Mouse (Mus musculus): Measurements from ENCODE around the gene C130074G19Rik. TPM values are rescaled to one million over a fixed set of nuclear protein-coding genes. Genes with fewer than 3 reads are reported as not detected.
A peak's percentile ranks its signal among the peaks of the same experiment; 100 is the strongest.

C130074G19Rik gene
- total RNA-seq (2021): 10 to 100 TPM; 30.8 to 37.5 TPM

DNA sequence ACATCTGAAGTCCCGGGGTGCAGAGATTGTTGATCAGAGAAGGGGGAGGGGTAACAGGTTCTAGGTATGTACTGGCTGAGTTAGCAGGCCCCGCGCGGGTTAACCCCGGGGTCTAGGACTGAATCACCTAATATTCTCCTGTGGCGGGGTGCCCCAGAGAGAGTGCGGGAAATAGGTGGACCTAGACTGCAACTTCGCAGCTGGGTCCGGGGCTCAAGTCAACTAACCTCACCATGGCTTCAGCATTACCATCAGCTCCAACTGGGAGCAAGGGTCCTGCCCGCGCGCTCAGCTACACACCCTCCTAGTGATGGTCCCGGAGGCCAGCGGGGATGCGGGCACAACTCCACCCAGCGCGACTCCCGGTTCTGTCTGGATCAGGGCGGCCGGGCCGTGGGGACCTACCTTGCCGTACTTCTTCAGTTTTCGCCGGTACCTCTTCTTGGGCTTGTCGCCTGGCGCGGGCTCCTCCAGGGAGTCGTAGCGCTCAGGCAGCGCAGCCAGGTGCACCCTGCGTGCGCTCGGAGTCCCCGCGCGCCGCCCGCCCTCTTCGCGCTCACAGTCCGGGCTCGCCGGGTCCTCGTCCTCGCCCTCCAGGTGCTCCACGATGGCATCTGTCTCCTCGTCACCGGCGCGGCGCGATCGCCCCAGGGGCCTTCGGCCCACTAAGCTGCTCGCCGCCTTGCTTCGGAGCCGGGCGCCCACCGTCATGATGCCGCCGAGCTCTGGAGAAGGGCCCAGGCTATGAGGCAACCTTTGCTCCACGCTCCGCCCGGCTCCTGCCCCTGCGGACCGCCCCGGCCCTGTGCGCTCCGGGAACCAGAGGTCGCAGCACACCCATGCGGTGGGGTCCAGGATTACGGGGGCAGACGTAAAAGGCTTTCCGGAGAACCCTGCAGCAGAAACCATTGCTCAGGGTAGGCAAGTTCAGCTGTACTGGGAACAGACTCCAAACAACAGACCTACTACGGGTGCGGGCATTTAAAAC lies at the start of gene C130074G19Rik:
C130074G19Rik (minus strand) TSS at position 938 of the 988 bp plus-strand sequence.
- intact Hi-C loops (cut with DNase I): loop anchor here (1.0 to 2.0 kb wide), 2 partner anchors 29 to 58 kb away; no protein-coding TSS in a partner anchor
- DNase-seq: peak; percentile 70 to 79

DNA sequence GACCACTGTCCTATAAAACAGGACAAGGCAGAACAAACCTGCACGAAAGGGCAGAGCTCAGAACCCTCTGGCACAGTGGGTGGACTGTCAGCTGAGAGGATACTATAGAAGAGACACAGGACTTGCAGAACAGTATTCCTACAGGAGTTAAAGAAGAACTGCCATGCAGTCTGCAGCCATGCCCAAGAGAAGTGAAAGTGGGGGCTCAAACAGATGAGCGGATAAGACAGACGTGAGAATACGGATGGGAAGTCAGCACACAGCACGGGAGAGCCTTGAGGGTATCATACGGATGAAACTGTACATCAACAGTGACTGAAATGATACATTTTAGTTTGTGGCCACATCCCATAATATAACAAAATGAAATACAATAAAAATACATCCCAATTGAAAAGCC lies 48.1 kb upstream of the C130074G19Rik start:
- intact Hi-C loops (cut with DNase I): no loop called here
- no peak for DNase-seq

DNA sequence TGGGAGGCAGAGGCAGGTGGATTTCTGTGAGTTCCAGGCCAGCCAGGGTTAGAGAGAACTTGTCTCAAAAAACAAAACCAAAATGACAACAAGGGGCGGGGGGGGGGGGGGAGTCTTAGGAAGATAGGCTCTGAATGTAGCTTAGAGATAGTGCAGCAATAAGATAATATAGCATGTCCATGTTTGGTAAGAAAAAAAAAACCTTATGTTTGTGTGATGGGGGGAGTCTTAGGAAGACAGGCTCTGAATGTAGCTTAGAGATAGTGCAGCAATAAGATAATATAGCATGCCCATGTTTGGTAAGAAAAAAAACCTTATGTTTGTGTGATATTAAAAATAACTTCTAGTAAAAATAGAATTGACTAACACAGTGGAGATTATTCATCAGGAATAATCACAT lies 45.4 kb upstream of the C130074G19Rik start:
- intact Hi-C loops (cut with DNase I): no loop called here
- DNase-seq: no peak

DNA sequence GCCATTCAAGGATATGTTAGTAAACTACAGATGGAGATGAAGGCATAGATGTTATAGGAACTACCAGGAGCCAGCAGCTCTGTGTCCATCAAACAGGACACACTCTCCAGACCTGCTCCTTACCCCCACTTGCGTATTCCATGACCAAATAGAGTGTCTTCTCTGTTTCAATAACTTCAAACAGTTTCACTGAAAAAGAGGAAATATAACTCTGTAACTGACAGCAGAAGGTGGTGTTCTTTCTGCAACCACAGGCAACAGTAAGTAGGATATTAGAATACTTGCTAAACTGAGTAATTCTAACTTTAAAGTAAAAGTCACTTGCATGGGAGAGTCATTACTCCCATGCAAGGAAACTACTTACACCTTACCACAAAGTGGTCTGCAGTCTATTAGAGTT lies 44.9 kb upstream of the C130074G19Rik start:
- intact Hi-C loops (cut with DNase I): no loop called here
- no peak for DNase-seq

DNA sequence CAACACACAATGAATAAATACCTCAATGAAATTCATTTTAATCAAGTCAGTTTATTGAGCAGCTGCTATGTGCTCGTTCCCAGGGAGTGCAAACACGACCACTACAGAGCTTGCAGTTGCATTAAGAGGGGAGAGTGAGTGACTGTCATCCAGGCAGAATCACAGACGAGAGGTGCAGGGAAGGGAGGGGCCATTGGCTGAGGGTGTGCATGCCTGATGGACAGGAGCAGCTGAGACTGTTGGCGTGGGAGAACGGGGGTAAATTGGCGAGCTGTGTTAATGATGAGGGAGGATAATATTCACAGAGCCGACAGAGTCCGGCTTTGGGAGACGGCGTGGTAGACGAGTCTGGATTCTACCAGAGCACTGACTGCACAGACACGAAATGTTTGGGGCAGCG lies 39.8 kb upstream of the C130074G19Rik start:
- intact Hi-C loops (cut with DNase I): no loop called here
- DNase-seq: no peak

DNA sequence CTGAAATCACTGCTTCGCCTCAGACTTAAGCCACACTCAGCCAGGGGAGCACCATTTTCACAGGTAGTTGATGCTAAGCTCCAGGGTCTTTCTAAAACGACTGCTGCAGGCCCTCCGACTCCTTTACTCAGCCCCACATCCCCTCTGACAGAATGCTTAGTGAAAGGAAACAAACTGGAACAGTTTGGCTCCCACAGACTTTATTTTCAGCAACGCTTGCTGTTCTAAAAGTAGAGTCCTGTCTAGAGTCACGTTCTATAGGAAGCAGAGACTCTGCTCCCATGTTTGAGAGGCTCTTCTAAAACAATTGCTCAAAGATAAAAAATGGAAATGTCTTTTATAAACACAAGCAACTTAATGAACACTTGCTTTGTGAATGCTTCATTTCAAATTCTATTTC lies 37.0 kb upstream of the C130074G19Rik start:
- DNase-seq: no peak
- intact Hi-C loops (cut with DNase I): no loop called here

DNA sequence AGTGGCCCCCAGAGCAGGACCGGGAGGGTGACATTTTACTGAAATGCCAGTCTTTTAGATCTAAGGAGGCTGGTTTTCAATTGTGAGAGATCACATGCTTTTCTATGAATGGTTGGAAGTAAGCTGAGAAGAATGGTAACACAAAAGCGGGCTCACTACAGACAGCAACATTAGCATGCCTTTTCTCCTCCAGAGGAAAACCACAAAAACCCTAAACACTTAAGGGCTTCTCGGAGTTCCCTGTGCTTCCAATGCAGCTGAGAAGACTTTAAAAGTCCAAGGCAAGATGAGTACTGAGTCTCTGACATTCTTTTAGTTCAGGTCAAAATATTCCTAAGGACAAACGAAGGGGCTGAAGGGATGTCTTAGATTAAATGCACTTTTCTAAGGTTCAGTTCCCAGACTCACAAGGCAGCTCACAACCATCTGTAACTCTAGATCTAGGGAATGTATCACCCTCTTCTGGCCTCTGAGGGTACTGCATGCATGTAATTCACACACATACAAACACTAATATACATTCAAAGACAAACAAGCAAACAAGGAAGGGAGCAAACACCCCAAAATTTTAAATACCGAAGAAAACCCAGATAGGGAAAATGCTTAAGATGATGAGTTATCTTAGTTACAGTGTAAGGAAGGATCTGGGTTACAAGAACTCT lies 35.3 kb upstream of the C130074G19Rik start:
- intact Hi-C loops (cut with DNase I): no loop called here
- no peak for DNase-seq

DNA sequence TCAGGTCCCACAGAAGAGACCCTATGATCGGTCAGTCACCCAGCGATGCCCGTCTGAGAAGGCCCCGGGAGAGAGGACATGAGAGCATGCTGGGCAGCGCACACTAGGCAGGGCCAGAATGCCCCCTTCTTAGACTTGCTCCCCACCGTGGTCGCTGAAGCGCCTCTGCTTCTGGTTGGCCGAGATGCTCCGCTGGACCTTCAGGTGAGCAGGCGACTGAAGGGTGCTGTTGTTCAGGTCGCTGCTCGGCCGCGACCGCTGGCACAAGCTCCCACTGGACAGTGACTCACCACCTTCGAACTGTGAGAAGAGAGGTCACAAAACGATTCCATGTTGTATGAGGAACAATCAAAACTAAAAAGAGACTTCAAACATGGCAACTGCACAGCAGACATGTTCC lies 29.3 kb upstream of the C130074G19Rik start:
- intact Hi-C loops (cut with DNase I): no loop called here
- no peak for DNase-seq

DNA sequence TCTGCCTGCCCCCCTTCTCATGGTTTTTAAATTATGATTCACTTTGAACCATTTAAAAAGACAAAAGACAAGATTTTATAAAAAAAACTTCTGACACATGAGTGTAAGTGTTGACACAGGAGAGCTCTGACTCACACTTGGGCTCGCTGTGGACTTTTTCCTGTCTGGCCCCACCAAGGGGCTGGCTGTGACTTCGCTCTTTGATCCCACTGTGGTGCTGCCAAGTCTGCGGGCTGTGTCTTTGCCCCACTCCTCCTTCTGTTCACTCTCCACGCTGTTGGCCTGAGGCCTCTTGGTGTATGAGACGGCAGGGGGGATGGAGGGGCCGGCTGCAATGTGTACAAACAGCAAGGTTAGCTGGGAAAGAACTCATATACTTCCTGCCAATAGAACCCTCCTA lies 28.8 kb upstream of the C130074G19Rik start:
- peak; percentile 13 to 24 for DNase-seq

DNA sequence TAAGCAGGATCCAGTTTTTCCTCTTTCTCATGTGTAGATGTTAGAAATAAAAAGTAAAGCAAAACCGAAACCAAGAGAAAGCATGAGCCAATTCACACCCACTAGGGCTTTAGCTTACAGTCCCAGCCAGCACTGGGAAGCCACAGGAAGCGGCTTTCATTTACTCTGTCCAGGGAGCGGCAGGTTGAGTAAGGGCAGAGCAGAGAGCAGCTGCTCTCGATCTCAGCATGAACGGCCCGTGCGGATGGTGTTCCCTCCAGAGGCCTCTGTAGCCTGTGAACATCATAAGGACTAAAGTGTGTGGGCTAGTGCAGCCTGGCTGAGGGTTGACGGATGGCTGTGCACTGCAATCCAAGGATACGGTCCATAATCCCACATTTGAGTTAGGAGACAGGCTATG lies 25.5 kb upstream of the C130074G19Rik start:
- intact Hi-C loops (cut with DNase I): no loop called here

More for the DNA sequence above, 28.8 kb upstream of the C130074G19Rik start:
- intact Hi-C loops (cut with DNase I): no loop called here

DNA sequence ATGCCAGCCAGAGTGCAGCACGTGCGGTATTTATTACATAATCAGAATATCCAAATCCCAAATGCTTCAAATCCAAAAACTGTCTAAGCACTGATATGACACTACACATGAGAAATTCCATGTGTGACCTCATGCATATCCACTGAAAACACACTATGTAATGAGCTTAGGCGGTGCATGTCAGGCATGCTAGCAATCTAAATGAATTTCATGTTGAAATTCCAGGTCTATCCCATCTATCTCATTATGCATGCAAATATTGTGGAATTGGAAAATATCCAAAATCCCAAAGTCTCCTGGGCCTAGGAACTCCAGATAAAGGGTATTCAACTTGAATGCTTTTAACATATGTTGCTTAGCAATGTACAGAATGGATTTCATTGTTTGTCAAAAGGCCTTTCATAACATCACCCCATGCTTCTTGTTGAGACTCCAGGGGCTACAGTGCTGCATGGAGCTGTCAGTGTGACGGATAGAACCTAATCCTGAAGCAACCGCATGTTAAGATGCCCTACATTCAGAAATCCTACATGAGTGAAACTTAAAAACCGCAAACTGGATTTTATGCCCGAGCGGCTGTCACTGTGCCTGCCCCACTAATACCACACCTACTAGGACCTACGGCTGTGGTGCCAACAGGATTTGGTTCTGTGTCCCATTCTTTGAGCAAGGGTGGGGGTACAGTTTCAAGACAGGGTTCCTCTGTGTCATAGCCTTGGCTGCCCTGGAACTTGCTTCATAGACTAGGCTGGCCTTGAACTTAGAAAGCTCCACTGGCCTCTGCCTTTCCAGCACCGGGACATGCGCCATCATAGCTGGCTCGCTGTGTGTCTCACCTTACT lies 23.1 kb upstream of the C130074G19Rik start:
- intact Hi-C loops (cut with DNase I): no loop called here
- DNase-seq: no peak

More for the DNA sequence above, 25.5 kb upstream of the C130074G19Rik start:
- peak; percentile 14 to 27 for DNase-seq

DNA sequence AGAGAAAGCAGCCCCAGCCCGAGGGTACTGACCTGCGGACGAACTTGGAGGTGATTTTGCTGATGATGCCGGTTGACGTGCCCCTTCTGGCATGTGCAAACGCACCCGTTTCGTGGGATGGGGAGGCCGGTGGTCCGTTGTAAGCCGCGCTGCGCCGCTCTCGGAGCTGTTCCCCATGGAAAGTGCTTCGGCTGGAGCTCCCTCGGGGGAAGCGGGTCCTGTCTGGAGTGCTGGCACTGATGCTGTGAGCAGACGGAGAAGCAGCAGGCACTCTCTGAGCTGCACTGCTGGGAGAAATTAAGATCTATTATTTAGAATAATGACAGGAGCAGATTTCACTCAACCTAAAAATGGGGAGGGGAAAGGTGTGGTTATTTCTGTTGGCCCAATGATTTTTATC lies 22.4 kb upstream of the C130074G19Rik start:
- no peak for DNase-seq
- intact Hi-C loops (cut with DNase I): no loop called here

DNA sequence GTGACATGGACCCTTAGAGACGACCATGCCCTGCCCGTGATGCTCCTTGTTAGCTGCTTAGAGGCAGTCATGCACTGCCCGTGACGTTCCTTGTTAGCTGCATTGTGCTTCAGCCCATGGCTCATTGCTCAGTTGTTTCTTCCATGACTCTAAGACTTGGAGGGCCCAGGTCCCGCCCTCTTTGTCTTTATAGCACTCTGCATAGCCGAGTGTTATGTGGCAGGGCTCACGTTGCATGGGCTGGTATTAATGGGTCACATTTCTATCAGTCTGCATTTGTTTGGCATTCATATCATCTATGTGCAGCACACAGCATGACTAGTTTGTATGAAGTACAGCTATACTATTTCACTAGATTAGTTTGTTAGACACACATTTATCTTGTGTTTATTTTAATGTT lies 20.7 kb upstream of the C130074G19Rik start:
- intact Hi-C loops (cut with DNase I): no loop called here
- no peak for DNase-seq

DNA sequence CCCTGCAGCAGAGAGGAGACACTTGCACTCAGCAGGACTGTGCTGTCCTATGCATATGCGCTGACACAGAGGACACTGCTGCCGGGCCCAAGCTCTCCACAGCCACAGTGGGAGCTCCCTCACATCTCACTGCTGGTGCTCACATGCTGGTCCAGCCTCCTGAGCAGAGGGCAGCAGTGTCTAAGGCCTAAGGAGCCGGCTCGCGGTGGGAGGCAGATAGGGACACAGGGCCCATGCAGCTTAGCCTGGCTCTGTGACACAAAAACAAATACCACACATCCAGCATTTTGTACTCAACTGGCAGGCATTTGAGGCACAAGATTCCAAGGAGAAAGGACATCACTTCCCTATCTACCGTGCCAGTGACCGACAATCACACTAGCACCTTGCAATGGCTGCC lies 19.9 kb upstream of the C130074G19Rik start:
- DNase-seq: no peak
- intact Hi-C loops (cut with DNase I): no loop called here

DNA sequence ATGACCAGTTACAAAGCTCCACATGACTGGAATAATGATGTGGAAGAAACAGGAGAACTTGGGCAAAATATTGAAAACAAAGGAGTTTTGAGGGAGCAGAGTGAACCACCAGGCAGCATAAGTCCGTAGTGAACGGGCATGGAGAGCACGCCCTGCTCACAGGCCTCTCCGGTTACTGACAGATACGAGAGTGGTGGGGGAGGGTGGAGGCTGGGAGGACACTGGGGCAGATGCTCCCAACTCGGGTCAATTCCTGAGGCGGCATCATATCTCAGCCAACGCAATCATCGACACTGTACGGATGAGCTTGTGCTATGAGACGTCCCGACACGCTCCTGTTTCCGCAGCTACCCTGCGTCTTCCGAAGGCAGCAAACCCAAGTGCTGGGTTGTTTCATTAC lies 14.3 kb upstream of the C130074G19Rik start:
- intact Hi-C loops (cut with DNase I): no loop called here
- no peak for DNase-seq

DNA sequence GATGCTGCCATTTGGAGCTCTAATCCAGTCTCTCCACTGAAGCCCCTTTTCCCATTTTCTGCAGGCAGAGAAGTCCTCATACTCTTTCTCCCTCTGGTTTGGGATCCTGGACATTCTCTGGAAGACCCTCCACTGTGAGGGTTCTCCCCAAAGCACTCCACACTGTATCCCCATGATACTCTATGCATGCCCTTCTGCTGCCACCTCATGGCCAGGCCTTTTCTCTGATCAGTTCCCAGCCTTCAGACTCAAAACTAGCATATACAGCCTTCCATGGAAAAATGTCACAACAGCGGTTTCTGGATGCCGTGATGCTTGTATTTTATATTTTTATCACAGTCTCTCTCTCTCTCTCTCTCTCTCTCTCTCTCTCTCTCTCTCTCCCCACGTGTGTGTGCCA lies 9.0 kb upstream of the C130074G19Rik start:
- intact Hi-C loops (cut with DNase I): no loop called here
- DNase-seq: no peak

DNA sequence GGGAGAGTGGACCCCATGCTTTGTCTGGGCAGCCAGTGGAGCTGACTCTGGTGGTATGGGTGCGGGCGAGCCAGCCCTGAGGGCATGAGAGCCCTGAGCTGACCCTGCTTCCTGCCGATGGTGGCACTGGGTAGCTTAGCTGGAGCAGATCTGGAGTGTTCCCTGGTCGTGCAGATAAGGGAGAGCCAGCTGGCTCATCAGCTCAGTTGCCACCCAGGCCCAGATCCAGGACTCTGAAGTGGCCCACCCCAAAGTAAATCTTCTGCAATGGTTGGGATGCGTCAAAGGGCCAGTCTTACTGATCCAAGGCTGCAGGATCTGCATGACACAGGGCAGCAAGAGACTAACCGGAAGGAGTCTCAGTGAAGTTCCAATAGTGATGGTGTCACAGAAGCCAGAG lies 6.4 kb upstream of the C130074G19Rik start:
- peak; percentile 48 to 50 for DNase-seq
- intact Hi-C loops (cut with DNase I): no loop called here

DNA sequence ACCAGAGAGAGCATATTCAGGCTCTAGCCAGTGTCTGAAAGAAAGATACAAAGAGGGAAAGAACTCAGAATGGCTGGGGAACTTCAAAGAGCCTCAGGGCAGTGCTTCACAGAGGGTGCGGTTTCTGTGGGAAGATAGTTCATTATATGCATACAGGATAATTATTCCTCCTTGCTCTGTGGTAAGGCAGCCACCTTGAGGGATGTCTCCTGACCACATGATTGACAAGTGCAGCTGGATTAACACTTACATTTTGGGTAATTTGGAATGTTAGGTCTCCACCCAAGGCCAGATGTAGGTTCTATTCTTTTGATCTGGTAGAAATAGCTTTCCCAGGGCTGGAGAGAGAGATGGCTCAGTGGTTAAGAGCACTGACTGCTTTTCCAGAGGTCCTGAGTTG lies 3.1 kb upstream of the C130074G19Rik start:
- intact Hi-C loops (cut with DNase I): no loop called here
- no peak for DNase-seq

DNA sequence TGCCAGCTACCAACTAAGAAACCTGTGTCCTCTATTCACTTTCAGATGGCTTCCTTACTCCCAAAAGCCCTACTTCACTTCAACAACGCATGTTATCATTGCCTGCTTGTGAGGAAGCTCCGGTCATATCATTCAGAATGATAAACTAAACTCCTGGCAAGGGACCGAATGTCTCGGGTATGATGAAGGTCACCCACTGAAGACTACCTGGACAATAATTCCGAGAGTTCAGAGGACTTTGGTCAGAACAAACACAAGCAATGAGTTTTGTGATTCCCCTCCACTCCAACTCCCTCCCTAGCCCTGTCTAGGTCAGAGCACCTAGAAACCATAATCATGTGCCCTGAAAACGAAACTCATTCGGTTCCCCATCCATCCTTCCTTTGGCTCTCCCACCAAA lies 1.2 kb downstream of the C130074G19Rik start:
- no peak for DNase-seq
- intact Hi-C loops (cut with DNase I): loop anchor here (2.0 kb wide), 1 partner anchor 57 kb away; no protein-coding TSS in a partner anchor

DNA sequence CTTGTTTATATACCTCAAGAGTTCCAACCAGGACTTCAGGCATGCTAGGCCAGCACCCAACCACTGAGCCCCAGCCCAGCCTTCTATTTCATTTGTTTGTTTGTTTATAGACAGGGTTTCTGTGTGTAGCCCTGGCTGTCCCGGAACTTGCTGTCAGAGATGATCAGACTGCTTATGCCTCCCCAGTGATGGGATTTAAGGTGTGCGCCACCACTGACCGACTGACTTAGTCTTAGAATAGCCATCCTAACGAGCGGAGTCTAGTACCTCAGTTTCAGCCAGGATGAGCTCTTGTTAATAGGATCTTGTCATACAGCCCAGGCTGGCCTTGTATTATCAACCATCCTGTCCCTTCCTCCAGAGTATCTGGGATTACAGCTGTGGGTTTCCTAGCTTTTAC lies 1.8 kb downstream of the C130074G19Rik start:
- no peak for DNase-seq
- intact Hi-C loops (cut with DNase I): no loop called here

DNA sequence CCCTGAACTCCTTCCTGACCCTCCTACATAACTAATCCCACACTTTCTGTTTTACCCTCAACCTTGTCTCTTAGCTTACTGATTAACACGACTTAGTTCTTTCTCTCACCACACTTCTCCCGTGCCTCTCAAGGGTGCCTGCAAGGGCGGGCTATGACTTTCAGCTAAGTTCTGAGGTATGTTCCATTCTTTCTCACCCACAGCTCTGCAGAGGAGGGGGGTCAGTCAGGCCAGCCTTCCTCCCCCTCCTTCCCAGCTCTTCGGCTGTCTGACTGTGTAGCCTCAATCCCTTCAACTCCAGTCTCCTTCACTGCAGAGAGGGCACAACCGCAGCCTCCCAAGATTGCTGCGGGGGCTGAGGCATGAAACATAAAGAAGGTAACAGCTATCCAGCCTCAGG lies 4.2 kb downstream of the C130074G19Rik start:
- DNase-seq: no peak
- intact Hi-C loops (cut with DNase I): no loop called here

Measured in heart, postnatal 10 days (tissue).